Mouse (Mus musculus) gastrocnemius, adult 18-20 months (tissue): ENCODE measurements around the gene Jakmip3. TPM values are rescaled to one million over a fixed set of nuclear protein-coding genes. Genes with fewer than 3 reads are reported as not detected.

Source experiments
- DNase-seq: peaks from one replicate; pipeline ENCODE4 v3.0.0; 2021; ENCODE audit warnings: low spot score
- total RNA-seq, 2 experiments: library from RNA; stranded (reverse); gene quantifications; 2 replicates each; pipeline ENCODE4 v1.2.3; 2021

Gene Jakmip3
- total RNA-seq, 2 experiments from 2014 or later: 0.09 to 0.14 TPM

- DNase-seq: no peak
Observed at GRCm38 (mm10) chr7:139031215-139031614, 90.7 kb downstream of the Jakmip3 start.

- DNase-seq: no peak
Observed at GRCm38 (mm10) chr7:139063406-139063805, 122.9 kb downstream of the Jakmip3 start.

GRCm38 (mm10) chr7:139068182-139068623, 127.7 kb downstream of the Jakmip3 start:
- peak; percentile 43 for DNase-seq

GRCm38 (mm10) chr7:139074189-139074588, 133.7 kb downstream of the Jakmip3 start:
- DNase-seq: no peak

DNA sequence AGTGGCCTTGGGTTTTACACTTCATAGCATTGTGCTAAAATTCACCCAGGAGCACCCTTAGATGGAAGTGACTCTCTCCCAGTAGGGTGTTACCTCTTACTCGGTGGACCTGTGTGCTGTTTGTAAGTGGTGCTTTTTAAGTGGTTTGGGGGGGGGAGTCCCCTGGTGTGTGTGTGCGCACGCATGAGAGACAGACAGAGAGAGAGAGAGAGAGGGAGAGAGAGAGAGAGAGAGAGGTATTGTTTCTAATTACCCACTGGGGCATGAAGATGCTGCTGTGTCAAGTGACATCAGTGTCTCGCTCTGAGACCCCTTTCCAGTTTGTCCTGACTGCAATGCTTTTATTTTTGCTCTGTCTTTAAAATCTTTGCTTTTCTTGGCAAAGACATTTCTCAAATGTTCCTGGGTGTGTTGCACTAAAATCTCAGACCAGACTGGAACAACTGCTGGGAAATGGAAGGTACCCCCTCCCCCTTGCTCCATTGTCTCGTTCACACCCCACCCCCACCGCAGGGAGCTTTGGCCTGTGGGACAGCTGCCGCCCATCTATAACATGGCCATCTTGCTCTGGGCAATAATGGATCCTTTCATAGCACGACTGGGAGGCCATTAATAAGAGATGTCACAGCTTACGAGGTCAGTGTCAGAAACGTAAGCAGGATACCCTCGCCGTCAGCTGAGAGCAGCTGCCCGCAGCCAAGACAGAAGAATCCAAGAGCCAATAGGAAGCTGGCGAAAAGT, 134.7 kb downstream of the Jakmip3 start:
- DNase-seq: no peak

DNA sequence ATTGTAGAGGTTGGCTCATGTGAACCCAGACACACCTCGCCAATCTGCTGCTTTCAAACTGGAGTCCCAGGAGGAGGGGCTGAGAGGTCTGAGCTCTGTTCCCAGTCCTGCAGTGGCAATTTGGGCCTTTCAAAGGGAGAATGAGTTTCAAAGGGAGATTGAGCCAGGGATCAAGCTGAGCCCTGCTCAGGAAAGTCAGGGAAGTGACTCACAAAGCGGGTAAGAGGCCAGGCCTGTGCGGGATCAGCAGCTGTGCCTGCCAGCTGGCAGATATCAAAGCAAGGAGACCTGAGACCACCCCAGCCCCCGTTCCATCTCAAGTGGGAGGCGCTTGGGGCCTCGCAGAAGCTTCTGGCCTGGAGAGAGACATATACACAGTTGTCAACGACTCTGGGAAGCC, 136.8 kb downstream of the Jakmip3 start:
- DNase-seq: no peak

- no peak for DNase-seq
Observed at GRCm38 (mm10) chr7:139078181-139078580, 137.7 kb downstream of the Jakmip3 start.

- DNase-seq: no peak
Observed at GRCm38 (mm10) chr7:139079141-139079540, 138.6 kb downstream of the Jakmip3 start.

DNA sequence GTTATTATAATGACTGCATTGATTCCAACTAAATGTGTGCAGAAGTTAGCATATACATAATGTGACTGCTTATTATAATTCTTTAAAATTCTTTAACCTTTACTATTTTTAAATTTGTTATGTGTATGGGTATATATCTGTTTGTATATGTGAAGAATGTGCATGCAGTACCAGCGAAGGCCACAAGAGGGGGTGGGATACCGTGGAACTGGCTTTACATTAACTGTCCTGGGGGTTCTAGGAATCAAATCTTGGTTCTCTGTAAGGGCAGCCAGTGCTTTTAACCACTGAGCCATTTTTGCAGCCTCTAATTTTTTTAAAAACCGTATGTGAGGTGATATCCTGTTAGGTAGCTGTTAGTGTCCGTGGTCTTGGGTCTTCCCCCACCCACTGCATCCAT, 140.2 kb downstream of the Jakmip3 start:
- DNase-seq: no peak

DNA sequence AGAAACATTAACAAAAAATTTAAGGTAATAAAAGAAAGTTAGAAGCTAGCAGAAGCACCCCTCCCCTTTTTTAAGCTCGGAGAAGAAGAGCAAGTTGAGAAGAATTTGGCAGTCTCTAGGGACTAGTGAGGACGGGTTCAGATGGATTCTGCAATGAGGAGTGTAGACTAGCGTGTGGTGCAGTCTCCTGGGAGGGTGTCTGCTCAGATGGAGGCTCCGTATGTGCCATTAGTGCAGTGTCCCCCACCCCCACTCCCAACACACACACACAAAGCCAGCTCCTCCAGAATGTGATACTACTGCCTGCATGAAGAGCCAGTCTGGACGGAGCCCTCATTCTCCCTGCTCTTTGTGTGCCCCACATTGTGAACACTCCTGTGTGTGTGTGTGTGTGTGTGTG, 140.6 kb downstream of the Jakmip3 start:
- no peak for DNase-seq

- no peak for DNase-seq
Observed at GRCm38 (mm10) chr7:139082281-139082680, 141.8 kb downstream of the Jakmip3 start.

DNA sequence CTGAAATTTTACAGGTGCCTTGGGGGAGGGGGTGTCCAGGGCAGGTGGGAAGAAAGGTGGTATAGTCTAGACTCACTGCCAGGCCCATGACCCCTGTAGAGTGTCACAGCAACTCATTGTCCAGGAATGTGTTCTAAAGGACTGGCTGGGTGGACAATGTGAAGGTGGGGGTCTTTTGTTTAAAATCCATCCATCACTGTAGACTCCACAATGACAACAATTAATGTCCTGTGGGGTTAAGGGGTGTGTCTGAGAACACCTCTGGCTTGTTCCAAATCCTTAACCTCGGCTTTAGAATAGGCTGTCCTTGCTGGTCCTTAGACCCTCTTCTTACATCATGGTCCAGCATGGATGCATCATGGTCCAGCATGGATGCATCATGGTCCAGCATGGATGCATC, 143.8 kb downstream of the Jakmip3 start:
- DNase-seq: no peak

DNA sequence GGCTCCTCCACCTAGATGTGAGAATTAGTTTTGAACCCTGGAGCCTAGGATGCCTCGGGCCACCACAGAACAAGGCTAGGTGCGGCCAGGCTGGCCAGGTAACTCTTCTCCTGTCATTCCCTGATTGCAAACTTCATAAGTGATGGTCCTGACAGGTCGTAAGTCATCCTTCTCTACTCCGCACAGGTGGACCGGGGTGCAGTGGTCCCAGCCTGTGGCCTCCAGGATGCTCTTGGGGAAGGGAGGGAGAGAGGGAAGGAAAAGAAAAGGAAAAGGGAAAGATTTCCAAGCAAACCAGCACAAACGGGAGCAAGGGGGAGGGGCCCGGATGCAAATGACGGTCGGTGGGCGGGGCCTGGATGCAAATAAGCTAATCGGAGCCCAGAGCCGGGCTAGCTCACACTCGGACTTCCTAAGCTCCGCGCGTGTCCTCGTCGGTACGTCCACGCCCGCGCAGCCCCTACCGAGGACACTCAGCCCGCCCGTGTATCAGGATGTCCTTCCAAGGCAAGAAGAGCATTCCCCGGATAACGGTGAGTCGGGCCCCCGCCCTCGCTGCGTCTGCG, 145.2 kb downstream of the Jakmip3 start, which contains the start of gene Dpysl4:
Gene Dpysl4 (plus strand): TSS at position 373 of the 566 bp plus-strand sequence.
- peak; percentile 24 for DNase-seq

DNA sequence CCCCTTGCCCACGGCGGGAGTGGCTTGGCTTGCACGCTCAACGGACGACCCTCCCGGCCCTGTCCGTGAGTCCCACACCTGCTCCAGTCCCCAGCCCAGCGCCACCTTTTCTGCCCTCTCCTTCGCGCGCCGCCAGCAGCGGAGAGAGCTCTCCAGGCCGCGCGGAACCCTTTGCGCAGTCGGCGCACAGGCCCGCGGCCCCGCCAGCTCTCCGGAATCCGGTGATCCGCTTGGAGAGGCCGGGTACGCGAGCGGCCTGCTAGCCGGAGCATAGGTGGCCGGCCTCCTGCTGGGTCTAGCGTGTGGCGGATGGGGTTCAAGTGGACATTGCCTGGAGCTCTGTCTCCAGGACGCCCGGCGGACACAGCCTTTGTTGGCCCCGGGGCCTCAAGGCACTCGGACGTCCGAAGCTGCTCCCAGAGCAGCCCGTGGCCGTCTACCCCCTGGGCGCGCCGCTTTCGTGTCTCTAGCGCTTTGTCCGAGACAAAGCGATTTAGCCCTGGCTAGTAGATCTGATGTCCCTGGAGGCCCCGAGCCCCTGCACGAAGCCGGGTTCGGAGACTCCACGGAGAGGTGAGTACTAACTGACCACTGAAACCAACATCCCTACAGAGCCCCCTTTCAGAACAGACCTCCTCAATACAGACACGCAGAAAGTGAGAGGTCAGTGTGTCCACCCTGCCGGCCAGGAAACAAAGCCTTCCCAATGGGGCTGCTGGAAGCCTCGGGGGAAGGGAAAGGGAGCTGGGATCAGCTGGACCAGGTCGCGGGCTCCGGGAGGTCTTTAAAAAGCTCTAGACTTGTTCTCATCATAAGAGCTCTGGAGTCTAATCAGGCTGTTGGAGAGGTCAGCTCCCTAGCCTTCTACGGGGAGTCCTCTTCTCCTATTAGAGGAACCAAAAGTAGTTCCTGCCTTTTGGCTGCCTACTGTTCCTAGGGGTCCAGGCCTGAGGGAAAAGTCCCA, 145.9 kb downstream of the Jakmip3 start:
- no peak for DNase-seq

- DNase-seq: no peak
Observed at GRCm38 (mm10) chr7:139087801-139088200, 147.3 kb downstream of the Jakmip3 start.

- no peak for DNase-seq
Observed at GRCm38 (mm10) chr7:139089892-139090874, 149.7 kb downstream of the Jakmip3 start.

GRCm38 (mm10) chr7:139091681-139092080, 151.2 kb downstream of the Jakmip3 start:
- no peak for DNase-seq

GRCm38 (mm10) chr7:139092676-139093075, 152.1 kb downstream of the Jakmip3 start:
- no peak for DNase-seq

DNA sequence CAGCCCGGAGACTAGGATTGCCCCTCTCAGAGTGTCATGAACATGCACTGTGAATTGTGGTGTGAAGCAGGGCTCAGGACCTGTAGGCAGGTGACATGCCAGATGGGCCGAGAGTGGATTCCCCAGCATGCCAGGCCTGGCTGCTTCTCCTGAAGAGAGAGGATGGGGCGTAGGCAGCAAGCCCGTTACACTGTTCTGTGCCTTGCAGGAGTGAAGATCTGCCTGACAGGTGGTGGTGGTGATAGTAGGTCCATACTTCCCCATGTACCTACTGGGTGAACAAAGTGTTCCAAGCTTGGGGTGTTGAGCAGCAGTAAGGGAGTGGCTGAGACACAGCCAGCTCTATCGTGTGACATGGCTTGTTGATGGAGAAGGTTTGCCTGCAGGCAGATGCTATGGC, 152.6 kb downstream of the Jakmip3 start:
- DNase-seq: no peak

DNA sequence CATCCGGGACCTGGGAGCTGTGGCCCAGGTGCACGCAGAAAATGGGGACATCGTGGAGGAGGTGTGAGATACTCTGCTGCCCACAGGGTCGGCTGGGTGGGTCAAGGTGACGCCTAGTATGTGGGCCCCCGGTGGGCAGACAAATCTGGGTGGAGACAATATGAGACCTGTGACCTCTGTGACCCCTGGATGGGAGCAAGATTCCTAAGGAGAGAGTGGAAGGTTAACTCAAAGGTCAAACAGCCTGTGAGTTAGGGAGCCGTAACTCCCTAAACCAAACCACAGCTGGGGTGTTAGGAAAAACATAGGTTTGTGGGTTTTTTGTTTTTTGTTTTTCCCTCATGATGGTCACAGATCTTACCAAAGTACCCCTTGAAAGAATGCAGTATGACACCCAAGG, 153.3 kb downstream of the Jakmip3 start:
- no peak for DNase-seq

GRCm38 (mm10) chr7:139094761-139095160, 154.2 kb downstream of the Jakmip3 start:
- no peak for DNase-seq
